ENCODE assay signal across 34 mouse cellular contexts in genomic region chr14:58969248-58969647, GRCm38 (mm10).
"Had no signal": no experiment of that assay in that cellular context is flagged by ENCODE, and none has a peak within 500 bp of the region (broad histone marks: within the 10 kb centered on the region; RNA-seq: fewer than 3 reads in every experiment).

No protein-coding gene starts in this region.

- H3K4me2 ChIP-seq: heart, embryonic 11.5 days; heart, embryonic 12.5 days; heart, embryonic 13.5 days; heart, embryonic 15.5 days; hindbrain, embryonic 12.5 days; hindbrain, embryonic 13.5 days; hindbrain, embryonic 14.5 days; hindbrain, embryonic 15.5 days; intestine, embryonic 15.5 days; kidney, embryonic 15.5 days had no signal

- H3K4me1 ChIP-seq: heart, embryonic 10.5 days; hindbrain, embryonic 10.5 days; hindbrain, embryonic 12.5 days; hindbrain, embryonic 13.5 days; hindbrain, embryonic 15.5 days; intestine, embryonic 15.5 days; kidney, embryonic 15.5 days had no signal

- H3K4me3 ChIP-seq: heart, embryonic 10.5 days; heart, embryonic 12.5 days; heart, embryonic 13.5 days; heart, embryonic 15.5 days; hindbrain, embryonic 10.5 days; hindbrain, embryonic 12.5 days; hindbrain, embryonic 13.5 days; hindbrain, embryonic 15.5 days; intestine, embryonic 15.5 days; kidney, embryonic 15.5 days; layer of hippocampus, adult 2 months had no signal

- ATAC-seq: hindbrain, embryonic 16.5 days; hindbrain, postnatal 0 days; intestine, embryonic 15.5 days; intestine, embryonic 16.5 days; intestine, postnatal 0 days had no signal

- H3K9me3 ChIP-seq: heart, embryonic 10.5 days; heart, embryonic 13.5 days; heart, embryonic 15.5 days; hindbrain, embryonic 10.5 days; hindbrain, embryonic 12.5 days; hindbrain, embryonic 13.5 days; hindbrain, embryonic 15.5 days; intestine, embryonic 15.5 days; kidney, embryonic 15.5 days had no signal

- DNase-seq: heart, postnatal 10 days; heart, postnatal 14 days; heart, postnatal 36 days; heart, postnatal 4 days; kidney, adult 11 months; kidney, adult 18-20 months; kidney, adult 2 months; kidney, adult 8-10 months; kidney, adult 9 months; kidney, postnatal 10 days; kidney, postnatal 14 days; kidney, postnatal 25 days; kidney, postnatal 36 days; kidney, postnatal 4 days; layer of hippocampus, adult 9-11 months; layer of hippocampus, postnatal 36 days had no signal

- H3K9ac ChIP-seq: heart, embryonic 12.5 days; heart, embryonic 13.5 days; heart, embryonic 15.5 days; hindbrain, embryonic 12.5 days; hindbrain, embryonic 13.5 days; hindbrain, embryonic 14.5 days; hindbrain, embryonic 15.5 days; intestine, embryonic 15.5 days; kidney, embryonic 15.5 days had no signal

- H3K27ac ChIP-seq: heart, embryonic 10.5 days; heart, embryonic 13.5 days; heart, embryonic 15.5 days; hindbrain, embryonic 10.5 days; hindbrain, embryonic 12.5 days; hindbrain, embryonic 13.5 days; hindbrain, embryonic 14.5 days; hindbrain, embryonic 15.5 days; hindbrain, postnatal 0 days; intestine, embryonic 15.5 days; kidney, embryonic 15.5 days; kidney, postnatal 0 days; layer of hippocampus, adult 2 months had no signal

- H3K36me3 ChIP-seq: heart, embryonic 10.5 days; heart, embryonic 12.5 days; heart, embryonic 13.5 days; heart, embryonic 15.5 days; hindbrain, embryonic 10.5 days; hindbrain, embryonic 12.5 days; hindbrain, embryonic 13.5 days; hindbrain, embryonic 15.5 days; intestine, embryonic 15.5 days; kidney, embryonic 15.5 days had no signal

- H3K27me3 ChIP-seq: heart, embryonic 12.5 days; heart, embryonic 13.5 days; heart, embryonic 15.5 days; hindbrain, embryonic 12.5 days; hindbrain, embryonic 13.5 days; hindbrain, embryonic 15.5 days; intestine, embryonic 15.5 days; kidney, embryonic 15.5 days had no signal
